Mouse (Mus musculus) cerebellum, adult 2 months (tissue): Measurements from ENCODE around the gene Ntm. TPM values are rescaled to one million over a fixed set of nuclear protein-coding genes. Genes with fewer than 3 reads are reported as not detected.

Experiments
- DNase-seq, 2 experiments: peaks; one replicate each; pipeline ENCODE4 v3.0.0; 2021
- H3K27ac ChIP-seq: fragments of 200-500 bp; 2 replicates; pipeline ENCODE4 v1.5.1; 2012; ENCODE audit warnings: low read length, control low read depth, inconsistent platforms; ENCODE audit not compliant: insufficient read depth
- H3K27me3 ChIP-seq: fragments of 200-500 bp; 2 replicates; pipeline ENCODE4 v1.6.1; 2012; ENCODE audit warnings: inconsistent platforms, mild to moderate bottlenecking, low read length, moderate library complexity; ENCODE audit not compliant: control insufficient read depth, insufficient read depth
- H3K4me1 ChIP-seq: fragments of 200-500 bp; 2 replicates; pipeline ENCODE4 v1.6.1; 2011; ENCODE audit warnings: low read length; ENCODE audit not compliant: control insufficient read depth, insufficient read depth
- H3K4me3 ChIP-seq: fragments of 200-500 bp; replicated peaks from 2 replicates; pipeline ENCODE3; 2011; ENCODE audit warnings: mild to moderate bottlenecking, low read depth, low read length, control low read depth; ENCODE audit not compliant: insufficient read depth
- CTCF ChIP-seq: fragments of 200-500 bp; IDR thresholded peaks from 2 replicates; pipeline ENCODE4 v1.5.1; 2011; ENCODE audit warnings: low read depth, mild to moderate bottlenecking, control low read depth, low read length, moderate library complexity, borderline replicate concordance; ENCODE audit not compliant: insufficient read depth
- POLR2A ChIP-seq: fragments of 200-500 bp; IDR thresholded peaks from 2 replicates; pipeline ENCODE4 v1.6.1; 2011; ENCODE audit warnings: low read length, control low read depth, borderline replicate concordance; ENCODE audit not compliant: insufficient read depth
- WGBS: fragments of 180-500 bp; shearing (Covaris S2); methylation state at CpG from one replicate; pipeline ENCODE4 v1.1.7; 2018; 5-methylcytosine and 5-hydroxymethylcytosine counted together
- polyA plus RNA-seq: library from polyadenylated mRNA; depleted of rRNA; stranded (reverse); fragments of >200 nt; gene quantifications from 2 replicates; pipeline ENCODE4 v1.2.3, GENCODE M21; 2012

Gene Ntm
- polyA plus RNA-seq, 1 experiment = 193 TPM

DNA sequence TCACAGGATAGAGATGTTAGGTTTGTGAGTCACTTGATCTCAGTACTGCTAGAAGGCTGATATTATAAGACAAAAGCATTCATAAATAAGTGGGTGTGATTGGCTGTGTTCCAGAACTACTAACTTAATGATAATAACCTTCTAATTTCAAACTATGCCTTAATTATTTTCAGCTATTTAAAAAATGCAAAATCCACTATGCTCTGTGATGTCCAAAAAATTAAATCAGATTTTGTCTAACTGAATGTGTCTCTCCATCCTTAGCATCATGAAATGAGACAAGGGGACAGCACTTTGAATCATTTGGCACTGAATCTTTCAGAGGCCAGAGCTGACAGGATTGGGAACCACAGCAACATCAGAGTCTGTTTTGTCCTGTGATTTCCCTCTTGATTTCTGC lies 875.8 kb downstream of the Ntm start:
- peak in 1 of 2 experiments; percentile 4 for DNase-seq
- Histone ChIP-seq H3K27me3 (no peaks in the 10 kb centered on the region), H3K27ac (no peak overlapping the region), H3K4me1 (peaks cover 19% of the 10 kb centered on the region), H3K4me3 (no peak overlapping the region)
- no peak for TF ChIP-seq CTCF
- TF ChIP-seq POLR2A = no peak

DNA sequence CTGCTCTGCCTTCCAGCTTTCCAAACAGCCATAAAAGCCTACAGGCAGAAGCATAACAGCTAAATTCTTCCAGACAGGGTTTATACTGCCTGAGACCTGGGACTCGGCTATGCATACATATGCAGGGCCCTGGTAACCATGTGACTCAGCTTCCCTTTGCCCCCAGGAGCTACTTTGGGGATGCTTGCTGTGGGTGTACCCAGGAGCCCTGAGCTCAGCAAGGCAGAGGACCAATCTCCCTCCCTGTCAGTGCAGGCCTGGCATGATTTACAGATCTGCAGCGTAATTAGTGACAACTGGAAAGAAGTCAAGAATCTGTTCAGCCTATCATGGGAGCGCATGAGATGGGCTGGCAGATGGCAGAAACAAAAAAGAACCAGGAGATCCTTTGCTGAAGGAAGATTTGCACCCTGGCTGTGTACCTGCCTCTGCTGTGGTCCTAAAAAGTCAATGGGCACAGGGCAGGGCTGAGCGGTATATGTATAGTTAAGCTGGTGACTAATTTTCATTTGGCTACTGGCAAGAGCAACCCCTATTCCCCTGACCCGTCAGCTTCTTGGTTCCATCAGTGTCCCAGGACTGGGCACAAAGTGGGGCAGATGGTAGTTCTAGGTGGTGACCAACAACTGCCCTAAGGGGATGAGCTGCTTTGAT lies 886.9 kb downstream of the Ntm start:
- 9% methylated on average over 5 of the region's 5 CpGs for WGBS
- no peaks in the 10 kb centered on the region for H3K27me3 ChIP-seq
- no peak for TF ChIP-seq POLR2A
- TF ChIP-seq CTCF = no peak
- no peak overlapping the region for H3K4me3 ChIP-seq
- H3K27ac ChIP-seq = peak overlapping the region; percentile 66
- peaks cover 40% of the 10 kb centered on the region for H3K4me1 ChIP-seq
- peak; percentile 82 to 92 for DNase-seq

DNA sequence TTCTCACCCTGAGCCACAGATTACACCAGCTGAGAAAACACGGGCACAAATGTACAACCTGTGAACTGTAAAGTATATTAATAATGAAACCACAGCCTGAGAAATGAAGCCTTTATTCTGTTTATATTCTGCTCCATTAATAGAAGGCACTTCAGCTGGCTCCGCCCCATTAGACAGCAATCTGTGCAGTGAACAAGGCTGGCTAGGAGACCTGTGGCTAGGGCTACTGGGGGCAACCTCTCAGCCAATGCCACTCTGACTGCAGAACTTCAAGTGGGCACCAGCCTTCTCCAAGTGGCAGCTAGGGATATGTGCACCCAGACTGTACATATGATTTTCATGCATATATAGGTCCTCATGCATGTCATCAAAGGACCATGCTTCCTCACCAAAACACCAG lies 887.7 kb downstream of the Ntm start:
- DNase-seq = peak in 1 of 2 experiments; percentile 39
- Histone ChIP-seq H3K27ac (peak overlapping the region; percentile 87; the same call in 1 of the 2 replicates), H3K27me3 (no peaks in the 10 kb centered on the region), H3K4me1 (peaks cover 42% of the 10 kb centered on the region), H3K4me3 (no peak overlapping the region)
- 78% methylated on average over 2 of the region's 2 CpGs for WGBS
- TF ChIP-seq POLR2A (no peak), CTCF (no peak)

DNA sequence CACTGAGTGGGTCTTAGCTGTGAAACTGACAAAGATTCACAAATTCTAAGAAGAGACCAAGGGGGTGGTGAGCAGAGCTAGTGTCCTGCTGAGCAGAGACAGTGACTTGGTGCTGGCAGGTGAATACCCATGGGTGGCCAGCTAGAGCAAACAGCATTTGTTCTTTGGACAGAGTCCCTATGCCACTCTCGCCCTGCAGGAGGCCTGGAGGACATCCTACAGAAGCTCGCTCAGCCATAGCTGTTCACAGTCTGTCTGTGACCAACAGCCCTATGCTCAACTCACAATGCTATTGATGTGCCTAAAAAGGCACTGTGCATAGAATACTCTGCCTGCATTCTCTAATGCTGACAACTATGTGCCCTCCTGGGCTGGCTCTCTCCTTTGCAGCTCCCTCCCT lies 888.4 kb downstream of the Ntm start:
- peak; percentile 84 to 91 for DNase-seq
- 22% methylated on average over 2 of the region's 2 CpGs for WGBS
- Histone ChIP-seq H3K4me1 (peaks cover 44% of the 10 kb centered on the region), H3K27ac (peak overlapping the region; percentile 87), H3K4me3 (no peak overlapping the region), H3K27me3 (no peaks in the 10 kb centered on the region)
- TF ChIP-seq POLR2A (no peak), CTCF (peak; percentile 32; the same call in 1 of the 2 replicates)

DNA sequence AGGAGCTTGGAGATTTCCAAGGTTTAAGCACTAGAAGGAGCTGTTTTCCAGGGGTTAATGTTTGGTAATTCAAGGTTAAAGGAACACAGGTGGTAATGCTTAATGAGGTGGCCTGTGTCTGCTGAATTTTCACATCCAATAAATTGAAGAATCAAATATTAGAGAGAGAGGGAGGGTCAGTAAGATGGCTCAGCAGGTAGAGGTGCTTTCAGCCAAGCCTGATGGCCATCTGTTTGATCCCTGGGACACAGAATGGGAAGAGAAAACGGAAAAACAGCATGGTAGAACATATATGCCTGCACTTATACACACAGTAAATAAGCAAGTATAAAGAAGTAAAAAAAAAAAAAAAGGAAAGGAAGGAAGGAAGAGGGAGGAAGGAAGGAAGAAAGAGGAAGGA lies 890.9 kb downstream of the Ntm start:
- 0 out of 2 replicates have a peak overlapping the region, but pooled peaks have one; percentile 19 for H3K27ac ChIP-seq
- WGBS = 5% methylated on average over 1 of the region's 1 CpGs
- peaks cover 48% of the 10 kb centered on the region for H3K4me1 ChIP-seq
- DNase-seq = peak in 1 of 2 experiments; percentile 50
- H3K27me3 ChIP-seq = no peaks in the 10 kb centered on the region
- no peak for TF ChIP-seq POLR2A
- no peak for TF ChIP-seq CTCF
- H3K4me3 ChIP-seq = no peak overlapping the region

DNA sequence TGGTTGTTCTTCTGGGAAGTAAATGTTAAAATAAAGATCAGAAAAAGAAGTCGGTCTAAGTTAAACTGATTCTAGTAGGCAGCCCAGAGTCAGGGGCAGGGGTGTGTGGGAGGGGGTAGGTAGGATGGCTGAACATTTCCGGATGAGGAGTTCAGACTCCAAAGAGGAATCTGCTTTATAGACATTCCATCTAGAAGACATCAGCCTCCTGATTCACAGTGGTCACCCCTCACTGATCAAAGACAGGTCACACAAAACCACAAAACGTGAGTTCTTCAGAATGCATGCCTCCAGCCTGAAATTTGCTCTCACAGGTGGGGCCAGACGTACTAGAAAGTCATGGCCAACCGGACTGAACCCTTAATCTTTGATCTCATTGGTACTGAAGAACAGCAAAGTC lies 895.4 kb downstream of the Ntm start:
- Histone ChIP-seq H3K4me3 (no peak overlapping the region), H3K27ac (no peak overlapping the region), H3K4me1 (peaks cover 18% of the 10 kb centered on the region; the same call in 1 of the 2 replicates), H3K27me3 (no peaks in the 10 kb centered on the region)
- TF ChIP-seq CTCF = no peak
- TF ChIP-seq POLR2A = no peak
- WGBS = 83% methylated on average over 5 of the region's 5 CpGs
- no peak for DNase-seq

DNA sequence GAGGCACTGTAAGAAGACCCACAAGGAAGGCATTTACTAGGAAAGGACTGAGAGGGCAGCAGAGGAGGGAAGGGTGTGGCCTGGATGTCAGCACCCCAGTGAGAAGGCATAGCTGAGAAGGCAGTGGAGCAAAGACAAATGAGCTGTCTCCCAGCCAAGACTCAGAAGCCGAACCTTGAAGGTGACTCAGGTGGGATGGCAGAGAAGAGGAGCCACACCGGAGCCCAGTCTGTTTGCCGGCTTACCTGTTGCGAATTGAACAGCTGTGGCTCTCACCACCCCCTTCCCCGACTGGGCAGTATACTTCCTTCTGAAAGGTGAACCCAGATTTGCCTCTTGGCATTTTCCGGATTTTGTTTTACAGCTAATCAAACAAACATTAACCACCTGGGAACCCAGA lies 902.6 kb downstream of the Ntm start:
- Histone ChIP-seq H3K4me3 (no peak overlapping the region), H3K4me1 (peaks cover 31% of the 10 kb centered on the region), H3K27me3 (no peaks in the 10 kb centered on the region), H3K27ac (no peak overlapping the region)
- no peak for TF ChIP-seq CTCF
- no peak for TF ChIP-seq POLR2A
- whole genome bisulfite sequencing = 24% methylated on average over 6 of the region's 6 CpGs
- peak; percentile 44 to 60 for DNase-seq

DNA sequence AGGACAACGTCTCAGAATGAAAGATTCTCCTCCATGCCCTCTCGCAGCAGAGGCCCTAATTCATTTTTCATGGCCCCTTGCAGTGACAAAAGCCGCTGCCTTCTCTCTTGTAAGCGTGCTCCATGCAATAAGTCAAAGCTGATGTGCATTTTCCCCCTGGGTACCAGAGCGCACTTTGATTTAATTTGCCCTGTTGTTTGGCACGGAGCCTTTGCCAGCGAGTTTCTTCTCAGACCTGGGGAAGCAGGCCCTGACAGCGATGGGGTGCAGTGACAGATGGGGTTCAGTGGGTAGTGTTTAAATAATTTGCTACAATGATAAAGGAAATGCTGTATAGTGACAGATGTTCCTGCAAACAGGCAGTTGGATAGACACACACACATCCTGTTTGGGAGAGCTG lies 904.1 kb downstream of the Ntm start:
- peak in 1 of 2 experiments; percentile 26 for DNase-seq

More for the DNA sequence above, 904.1 kb downstream of the Ntm start:
- H3K27ac ChIP-seq = no peak overlapping the region
- no peaks in the 10 kb centered on the region for H3K27me3 ChIP-seq
- TF ChIP-seq CTCF = no peak
- no peak for TF ChIP-seq POLR2A
- no peak overlapping the region for H3K4me3 ChIP-seq
- 47% methylated on average over 8 of the region's 8 CpGs for WGBS
- peaks cover 33% of the 10 kb centered on the region for H3K4me1 ChIP-seq
